Mouse (Mus musculus) left cerebral cortex, adult 8-10 months (tissue): Measurements from ENCODE around the gene Ppy. TPM values are rescaled to one million over a fixed set of nuclear protein-coding genes. Genes with fewer than 3 reads are reported as not detected.

ENCODE experiments used
- total RNA-seq, 4 experiments: library from RNA; stranded (reverse); gene quantifications; 2 replicates each; pipeline ENCODE4 v1.2.4; 2022

Ppy gene
- total RNA-seq, 4 experiments from 2014 or later: not detected

Other genes starting within 250 kb of the Ppy start
- under 1 TPM; 0.26 to 0.74 (median 0.54) TPM for gene Meox1, start 206.9 kb downstream of the Ppy start, total RNA-seq
- under 1 TPM in 1 of 4 experiments, not detected in 3; 0.19 TPM for gene Sost, start 134.3 kb downstream of the Ppy start, total RNA-seq
- not detected for gene Cfap97d1, start 117.0 kb downstream of the Ppy start, total RNA-seq
- gene Dusp3, start 114.3 kb downstream of the Ppy start, total RNA-seq: 100 to 1,000 TPM; 194 to 239 (median 216) TPM
- gene Mpp3, start 72.9 kb downstream of the Ppy start, total RNA-seq: 10 to 100 TPM; 73.8 to 85.2 (median 77.1) TPM
- gene Cd300lg, start 59.8 kb downstream of the Ppy start, total RNA-seq: under 1 TPM in 3 of 4 experiments, not detected in 1; 0.15 to 0.18 (median 0.17) TPM
- gene Mpp2, start 12.8 kb downstream of the Ppy start, total RNA-seq: 100 to 1,000 TPM; 126 to 142 (median 135) TPM
- not detected for gene Pyy, start 6.5 kb upstream of the Ppy start, total RNA-seq
- gene Nags, start 44.2 kb upstream of the Ppy start, total RNA-seq: under 1 TPM in 1 of 4 experiments, not detected in 3; 0.18 TPM
- 10 to 100 TPM; 19.4 to 27.6 (median 20.2) TPM for gene Tmem101, start 55.1 kb upstream of the Ppy start, total RNA-seq
- gene Lsm12, start 84.0 kb upstream of the Ppy start, total RNA-seq: 10 to 100 TPM; 52.8 to 55.3 (median 53.9) TPM
- gene G6pc3, start 88.3 kb upstream of the Ppy start, total RNA-seq: 10 to 100 TPM; 65.4 to 78.4 (median 75.2) TPM
- gene Hdac5, start 128.8 kb upstream of the Ppy start, total RNA-seq: 100 to 1,000 TPM; 245 to 275 (median 254) TPM
- 1 to 10 TPM in 3 of 4 experiments, under 1 TPM in 1; 0.76 to 1.6 (median 1.4) TPM for gene BC030867, start 147.6 kb upstream of the Ppy start, total RNA-seq
- gene Asb16, start 167.4 kb upstream of the Ppy start, total RNA-seq: 1 to 10 TPM; 2.8 to 3.7 (median 3.3) TPM
- 10 to 100 TPM; 62.1 to 70.6 (median 65.6) TPM for gene Tmub2, start 183.6 kb upstream of the Ppy start, total RNA-seq
- gene Atxn7l3, start 195.3 kb upstream of the Ppy start, total RNA-seq: 100 to 1,000 TPM; 202 to 218 (median 208) TPM
- 100 to 1,000 TPM; 102 to 118 (median 113) TPM for gene Ubtf, start 218.4 kb upstream of the Ppy start, total RNA-seq